Mouse (Mus musculus) gastrocnemius, postnatal 14 days (tissue): ENCODE measurements around the gene Lrrc28. TPM values are rescaled to one million over a fixed set of nuclear protein-coding genes. Genes with fewer than 3 reads are reported as not detected.
"Not testable (repeated sequence)": the region's sequence is repeated elsewhere in the genome, so short reads cannot be mapped to it uniquely, and the experiment has no call there.

ENCODE experiments used
- DNase-seq: peaks from one replicate; pipeline ENCODE4 v3.0.0; 2021; ENCODE audit warnings: mixed read lengths
- intact Hi-C: fragments of 180-260 bp; cut with DNase I; formaldehyde crosslinking; loops from one replicate; pipeline ENCODE4 v1.15.1; 2025; ENCODE audit warnings: low total_unique reads
- total RNA-seq, 2 experiments: library from RNA; stranded (reverse); gene quantifications; 2 replicates each; pipeline ENCODE4 v1.2.3; 2021

Gene Lrrc28
- total RNA-seq, 2 experiments from 2014 or later, result 13.4 to 16.3 TPM

DNA sequence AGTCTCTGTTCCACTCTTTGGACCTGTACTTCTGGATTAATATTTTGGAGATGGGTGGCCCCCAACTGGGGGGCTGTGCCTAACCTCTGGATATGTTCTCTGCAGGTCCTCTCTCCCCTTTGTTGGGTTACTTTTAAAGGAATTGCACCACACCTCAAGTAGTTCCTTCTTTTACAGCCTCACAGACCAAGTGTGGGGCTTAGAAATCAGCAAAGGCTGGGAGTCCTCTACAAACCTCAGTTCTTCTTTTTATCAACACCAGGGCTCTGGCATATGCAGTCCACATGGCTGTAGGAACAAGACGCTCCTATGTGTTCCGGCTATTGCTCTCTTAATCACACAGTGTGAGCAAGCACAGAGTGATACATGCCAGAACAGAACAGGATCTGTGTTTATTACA lies 93.8 kb downstream of the Lrrc28 start:
- intact Hi-C loops, result no loop called here
- no peak for DNase-seq

DNA sequence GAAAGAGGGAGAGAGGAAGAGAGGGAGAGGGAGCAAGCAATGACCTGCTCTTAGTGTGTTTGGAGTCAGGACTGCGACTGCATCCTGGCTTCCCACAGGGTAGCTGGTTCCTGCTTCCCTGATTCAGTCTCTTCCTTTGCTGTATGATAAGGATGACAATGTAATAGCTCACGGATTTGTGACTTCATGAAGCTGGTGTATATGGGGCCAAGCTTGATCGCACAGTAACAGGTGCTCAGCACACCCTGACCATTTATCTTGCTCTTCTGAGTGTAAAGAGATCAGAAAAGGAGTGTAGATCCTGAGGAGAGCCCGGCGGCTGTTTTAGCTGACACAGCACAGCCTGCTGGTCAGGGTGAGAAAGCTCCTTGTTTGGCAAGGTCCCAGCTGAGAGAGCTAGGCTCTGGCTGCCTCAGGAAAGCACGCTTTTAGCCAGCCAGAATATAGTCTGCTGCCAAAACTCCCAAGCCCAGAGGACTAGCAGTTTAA lies 96.0 kb downstream of the Lrrc28 start:
- intact Hi-C loops, result no loop called here

GRCm38 (mm10) chr7:67548599-67549041 lies 96.4 kb downstream of the Lrrc28 start:
- DNase-seq, result no peak
- intact Hi-C loops, result no loop called here

More for the DNA sequence above, 96.0 kb downstream of the Lrrc28 start:
- peak; percentile 88 for DNase-seq

- intact Hi-C loops, result no loop called here
- DNase-seq, result no peak
Measured at GRCm38 (mm10) chr7:67546282-67546681, 98.8 kb downstream of the Lrrc28 start.

DNA sequence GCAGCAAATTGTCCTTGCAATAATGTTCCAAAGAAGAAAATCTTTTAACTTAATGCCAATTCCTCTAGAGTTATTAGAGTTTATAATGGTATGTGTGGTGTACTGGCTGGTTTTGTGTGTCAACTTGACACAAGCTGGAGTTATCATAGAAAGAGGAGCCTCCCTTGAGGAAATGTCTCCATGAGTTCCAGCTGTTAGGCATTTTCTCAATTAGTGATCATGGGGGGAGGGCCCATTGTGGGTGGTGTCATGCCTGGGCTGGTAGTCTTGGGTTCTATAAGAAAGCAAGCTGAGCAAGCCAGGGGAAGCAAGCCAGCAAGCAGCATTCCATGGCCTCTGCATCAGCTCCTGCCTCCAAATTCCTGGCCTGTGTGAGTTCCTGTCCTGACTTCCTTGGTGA lies 100.5 kb downstream of the Lrrc28 start:
- intact Hi-C loops, result no loop called here
- DNase-seq, result no peak

DNA sequence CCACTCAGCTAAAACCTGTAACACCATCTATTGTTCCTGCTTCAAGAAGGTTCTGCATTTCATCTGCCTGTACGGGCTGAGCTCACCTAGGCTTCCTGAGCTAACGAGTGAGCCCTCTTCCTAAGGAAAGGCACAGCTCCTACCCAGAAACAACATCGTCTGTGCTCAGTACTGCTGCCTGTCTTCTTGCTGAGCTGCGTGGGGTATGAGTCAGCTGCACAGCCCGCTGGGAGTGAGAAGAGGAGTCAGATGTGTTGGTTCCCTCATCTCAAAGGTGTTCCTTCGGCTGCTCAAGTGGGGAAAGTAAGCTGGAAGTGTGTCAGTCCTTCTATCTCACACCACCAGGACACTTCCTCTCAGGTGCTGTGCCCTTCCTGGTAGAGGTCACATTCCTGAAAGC lies 101.4 kb downstream of the Lrrc28 start:
- DNase-seq, result no peak
- intact Hi-C loops, result no loop called here

GRCm38 (mm10) chr7:67536588-67537372 lies 108.3 kb downstream of the Lrrc28 start:
- intact Hi-C loops, result no loop called here
- peak; percentile 8 for DNase-seq

DNA sequence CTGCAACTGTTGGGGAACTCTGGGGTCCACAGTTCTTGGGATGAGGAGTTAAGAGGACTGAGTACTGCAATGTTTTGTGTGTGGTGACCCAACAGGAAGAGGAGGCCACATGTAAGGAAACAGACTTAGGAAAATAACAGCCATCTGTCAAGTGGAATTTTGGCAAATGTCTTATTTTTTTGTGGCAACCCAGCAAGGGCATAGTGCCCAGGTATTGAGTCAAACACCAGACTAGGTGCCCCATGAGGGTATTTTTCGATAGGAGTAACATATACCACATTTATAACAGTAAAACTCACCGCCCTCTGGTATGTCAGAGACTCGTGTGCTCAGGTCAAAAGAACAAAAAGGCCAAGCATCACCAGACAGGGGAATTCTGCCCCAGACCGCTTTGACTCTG lies 109.1 kb downstream of the Lrrc28 start:
- no peak for DNase-seq
- intact Hi-C loops, result no loop called here

DNA sequence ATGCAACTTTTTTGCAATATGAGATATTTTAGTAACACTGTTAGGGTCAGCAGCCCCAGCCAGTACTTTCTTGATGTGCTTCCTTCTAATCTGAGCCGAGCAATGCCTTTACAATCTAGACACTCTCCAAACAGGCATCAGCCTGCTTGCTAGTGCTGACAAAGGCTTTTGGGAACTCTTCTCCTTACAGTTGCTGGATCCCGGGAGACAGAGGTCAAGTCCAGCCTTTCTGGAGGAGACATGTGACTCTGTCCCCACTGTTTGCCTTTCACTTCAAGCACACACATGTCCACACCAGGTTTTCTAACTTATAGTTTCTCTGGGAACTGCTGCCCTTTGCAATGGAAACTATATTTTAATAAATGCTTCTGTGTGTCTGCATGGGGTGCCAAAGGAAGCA lies 114.1 kb downstream of the Lrrc28 start:
- no peak for DNase-seq
- intact Hi-C loops, result no loop called here

DNA sequence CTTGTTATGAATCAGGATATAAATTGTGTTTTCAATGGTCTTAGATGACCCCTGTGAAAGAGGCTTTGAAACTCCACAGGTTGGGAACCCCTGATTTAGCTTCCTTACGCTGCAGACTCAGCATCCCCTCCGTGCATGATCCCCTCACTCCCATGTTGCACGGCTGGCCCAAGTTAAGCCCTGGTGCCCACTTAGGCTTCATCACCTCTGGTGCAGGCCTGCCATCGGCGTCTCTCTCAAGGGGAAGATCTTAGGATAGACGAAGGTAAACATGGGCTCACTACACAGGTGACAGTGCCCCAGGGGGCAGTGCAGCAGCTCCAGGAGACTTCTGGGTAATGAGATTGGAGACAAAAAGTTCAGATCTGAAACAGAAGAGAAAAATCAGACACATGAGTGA lies 115.7 kb downstream of the Lrrc28 start:
- intact Hi-C loops, result loop anchor here (10.0 kb wide), 1 partner anchor 285 kb away; no protein-coding TSS in a partner anchor
- no peak for DNase-seq

GRCm38 (mm10) chr7:67528821-67529221 lies 116.2 kb downstream of the Lrrc28 start:
- intact Hi-C loops, result loop anchor here (10.0 kb wide), 1 partner anchor 284 kb away; no protein-coding TSS in a partner anchor
- no peak for DNase-seq

DNA sequence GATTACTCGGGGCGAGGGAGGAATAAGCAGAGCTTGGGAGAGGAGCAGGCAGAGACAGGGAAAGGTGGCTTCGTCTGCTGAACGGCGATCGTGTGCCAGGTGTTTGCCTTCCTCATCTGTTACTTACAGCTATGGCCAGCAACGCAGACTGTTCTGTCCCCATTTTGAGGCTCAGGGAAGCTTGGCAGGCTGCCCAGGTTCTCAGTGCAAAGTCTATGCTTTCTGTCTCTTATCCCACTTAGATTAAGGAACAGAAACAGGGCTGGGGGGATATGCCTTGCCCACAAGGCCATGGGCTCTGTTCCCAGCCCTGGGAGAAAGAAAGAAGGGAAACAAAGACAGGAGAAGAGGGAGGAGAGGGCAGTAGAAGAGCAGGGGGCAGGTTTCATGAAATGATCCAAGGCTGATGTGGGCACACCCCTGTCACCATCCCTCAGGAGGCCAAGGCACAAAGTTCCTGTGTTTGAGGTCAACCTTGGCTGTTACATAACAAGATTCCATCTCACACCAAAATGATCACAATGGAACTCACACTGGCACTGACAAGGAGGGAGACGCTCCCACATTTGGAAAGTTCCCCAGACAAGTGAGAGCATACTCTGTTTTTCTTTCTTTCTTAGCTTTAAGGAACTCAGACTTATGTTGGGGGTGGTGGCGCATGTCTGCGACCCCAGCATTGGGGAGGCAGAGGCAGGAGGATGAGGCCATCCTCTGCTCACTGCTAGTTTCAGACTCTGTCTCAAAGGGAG lies 116.8 kb downstream of the Lrrc28 start:
- peak; percentile 30 for DNase-seq
- intact Hi-C loops, result loop anchor here (10.0 kb wide), 1 partner anchor 283 kb away; no protein-coding TSS in a partner anchor

- intact Hi-C loops, result loop anchor here (10.0 kb wide), 1 partner anchor 281 kb away; no protein-coding TSS in a partner anchor
- DNase-seq, result no peak
Measured at GRCm38 (mm10) chr7:67525886-67526580, 119.0 kb downstream of the Lrrc28 start.

GRCm38 (mm10) chr7:67524069-67524468 lies 121.0 kb downstream of the Lrrc28 start:
- DNase-seq, result not testable (repeated sequence)
- intact Hi-C loops, result loop anchor here (10.0 kb wide), 1 partner anchor 279 kb away; no protein-coding TSS in a partner anchor

- intact Hi-C loops, result loop anchor here (10.0 kb wide), 1 partner anchor 279 kb away; no protein-coding TSS in a partner anchor
Measured at GRCm38 (mm10) chr7:67523400-67523799, 121.7 kb downstream of the Lrrc28 start.

GRCm38 (mm10) chr7:67521731-67522130 lies 123.3 kb downstream of the Lrrc28 start:
- DNase-seq, result not testable (repeated sequence)
- intact Hi-C loops, result loop anchor here (10.0 kb wide), 1 partner anchor 277 kb away; no protein-coding TSS in a partner anchor

More at GRCm38 (mm10) chr7:67523400-67523799, 121.7 kb downstream of the Lrrc28 start:
- DNase-seq, result no peak

DNA sequence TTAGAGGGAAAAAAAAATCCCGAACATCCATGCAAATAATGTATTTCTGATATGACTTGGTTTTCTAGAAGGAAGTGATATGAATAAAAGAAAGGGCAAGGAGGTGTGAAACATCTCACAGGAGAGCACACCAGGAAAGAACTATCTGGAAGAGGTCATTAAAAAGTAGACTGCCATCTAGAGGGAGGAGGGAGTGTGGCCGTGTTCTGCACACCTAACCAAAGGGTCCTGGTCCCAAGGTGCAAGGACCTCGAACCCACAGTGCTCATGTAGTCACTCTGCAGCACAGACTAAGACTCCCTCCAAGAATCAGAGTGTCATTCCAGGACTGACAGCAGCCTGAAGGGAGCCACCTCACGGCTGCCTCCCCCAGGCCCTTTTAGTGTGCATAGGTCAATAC lies 124.1 kb downstream of the Lrrc28 start:
- intact Hi-C loops, result loop anchor here (10.0 kb wide), 1 partner anchor 276 kb away; no protein-coding TSS in a partner anchor
- no peak for DNase-seq

DNA sequence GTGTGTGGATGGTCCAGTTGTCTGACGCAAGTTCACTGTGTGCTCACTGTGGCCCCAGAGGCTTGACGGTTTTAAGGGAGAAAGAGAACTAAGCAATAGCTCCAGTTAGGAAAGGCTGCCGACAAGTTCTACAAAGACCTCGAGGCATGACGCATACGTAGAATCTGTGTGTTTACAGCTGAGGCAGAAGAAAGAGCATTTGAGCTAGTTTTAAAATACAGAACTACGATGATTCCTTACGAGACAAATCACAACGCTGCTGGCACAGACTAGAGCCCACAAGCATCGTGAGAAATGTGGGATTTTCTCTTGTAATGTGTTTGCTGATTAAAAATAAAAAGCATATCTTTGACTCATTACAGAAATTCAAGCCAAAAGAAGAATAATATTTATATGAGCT lies 125.1 kb downstream of the Lrrc28 start:
- DNase-seq, result no peak
- intact Hi-C loops, result loop anchor here (10.0 kb wide), 1 partner anchor 275 kb away; no protein-coding TSS in a partner anchor

- intact Hi-C loops, result loop anchor here (10.0 kb wide), 1 partner anchor 109 kb away; no protein-coding TSS in a partner anchor
Measured at GRCm38 (mm10) chr7:67515621-67516020, 129.4 kb downstream of the Lrrc28 start.

More at GRCm38 (mm10) chr7:67515621-67516020, 129.4 kb downstream of the Lrrc28 start:
- DNase-seq, result no peak
